Mouse (Mus musculus) neural tube, embryonic 14.5 days (tissue): ENCODE measurements around the gene Ercc4. TPM values are rescaled to one million over a fixed set of nuclear protein-coding genes. Genes with fewer than 3 reads are reported as not detected.
A peak's percentile ranks its signal among the peaks of the same experiment; 100 is the strongest.

Experiments
- ATAC-seq: fragments of 200-750 bp; cut with Nextera tagmentation; 2 replicates; pipeline ENCODE4 v1.8.0; 2017; ENCODE audit warnings: low read depth, mild to moderate bottlenecking, moderate TSS enrichment, moderate library complexity
- H3K27ac ChIP-seq: fragments of 300-500 bp; sonication (generic); 2 replicates; pipeline ENCODE4 v1.5.1; 2014; ENCODE audit warnings: low read depth, mild to moderate bottlenecking, control low read depth, low read length, moderate library complexity, mixed read lengths
- H3K27me3 ChIP-seq: fragments of 300-500 bp; sonication (generic); 2 replicates; pipeline ENCODE4 v1.6.1; 2014; ENCODE audit warnings: low read length; ENCODE audit not compliant: control insufficient read depth, insufficient read depth
- H3K36me3 ChIP-seq: fragments of 300-500 bp; sonication (generic); 2 replicates; pipeline ENCODE4 v1.6.1; 2014; ENCODE audit warnings: low read length, mixed read lengths; ENCODE audit not compliant: control insufficient read depth, insufficient read depth
- H3K4me1 ChIP-seq: fragments of 300-500 bp; sonication (generic); 2 replicates; pipeline ENCODE4 v1.6.1; 2014; ENCODE audit warnings: low read length; ENCODE audit not compliant: control insufficient read depth, insufficient read depth
- H3K4me2 ChIP-seq: fragments of 300-500 bp; sonication (generic); 2 replicates; pipeline ENCODE4 v1.6.1; 2014; ENCODE audit warnings: mild to moderate bottlenecking, low read depth, low read length, control low read depth
- H3K4me3 ChIP-seq: fragments of 300-500 bp; sonication (generic); 2 replicates; pipeline ENCODE4 v1.5.1; 2014; ENCODE audit warnings: low read depth, low read length, control low read depth, mixed read lengths
- H3K9ac ChIP-seq: fragments of 300-500 bp; sonication (generic); replicated peaks from 2 replicates; pipeline ENCODE4 v1.6.1; 2014; ENCODE audit warnings: low read depth, mild to moderate bottlenecking, control low read depth, low read length, mixed read lengths
- H3K9me3 ChIP-seq: fragments of 300-500 bp; sonication (generic); 2 replicates; pipeline ENCODE4 v1.6.1; 2016; ENCODE audit warnings: low read length; ENCODE audit not compliant: control insufficient read depth
- WGBS: fragments of 180-500 bp; shearing (Covaris S2); extraction: QIAGEN DNeasy Blood & Tissue Kit; methylation state at CpG from one replicate; pipeline ENCODE4 v1.1.7; 2014; 5-methylcytosine and 5-hydroxymethylcytosine counted together
- polyA plus RNA-seq: library from polyadenylated mRNA; unstranded; fragments of >200 nt; fragmentation: Nextera tagmentation; extraction: Ambion mirVana; gene quantifications from 2 replicates; pipeline ENCODE4 v1.2.1, GENCODE M21; 2014

Ercc4 gene
- polyA plus RNA-seq, 1 experiment from 2014 or later: 18.6 TPM

- 0 out of 2 replicates have a peak, but pooled peaks cover 4% of the 10 kb centered on the region for H3K4me1 ChIP-seq
- no peak for ATAC-seq
- no peak overlapping the region for H3K4me3 ChIP-seq
- H3K27me3 ChIP-seq: no peaks in the 10 kb centered on the region
- no peak overlapping the region for H3K4me2 ChIP-seq
- WGBS: 55% methylated on average over 3 of the region's 3 CpGs
- no peak overlapping the region for H3K27ac ChIP-seq
- no peaks in the 10 kb centered on the region for H3K36me3 ChIP-seq
- H3K9me3 ChIP-seq: no peaks in the 10 kb centered on the region
- no peak overlapping the region for H3K9ac ChIP-seq
Observed at GRCm38 (mm10) chr16:13158153-13158670, 48.7 kb downstream of the Ercc4 start.

DNA sequence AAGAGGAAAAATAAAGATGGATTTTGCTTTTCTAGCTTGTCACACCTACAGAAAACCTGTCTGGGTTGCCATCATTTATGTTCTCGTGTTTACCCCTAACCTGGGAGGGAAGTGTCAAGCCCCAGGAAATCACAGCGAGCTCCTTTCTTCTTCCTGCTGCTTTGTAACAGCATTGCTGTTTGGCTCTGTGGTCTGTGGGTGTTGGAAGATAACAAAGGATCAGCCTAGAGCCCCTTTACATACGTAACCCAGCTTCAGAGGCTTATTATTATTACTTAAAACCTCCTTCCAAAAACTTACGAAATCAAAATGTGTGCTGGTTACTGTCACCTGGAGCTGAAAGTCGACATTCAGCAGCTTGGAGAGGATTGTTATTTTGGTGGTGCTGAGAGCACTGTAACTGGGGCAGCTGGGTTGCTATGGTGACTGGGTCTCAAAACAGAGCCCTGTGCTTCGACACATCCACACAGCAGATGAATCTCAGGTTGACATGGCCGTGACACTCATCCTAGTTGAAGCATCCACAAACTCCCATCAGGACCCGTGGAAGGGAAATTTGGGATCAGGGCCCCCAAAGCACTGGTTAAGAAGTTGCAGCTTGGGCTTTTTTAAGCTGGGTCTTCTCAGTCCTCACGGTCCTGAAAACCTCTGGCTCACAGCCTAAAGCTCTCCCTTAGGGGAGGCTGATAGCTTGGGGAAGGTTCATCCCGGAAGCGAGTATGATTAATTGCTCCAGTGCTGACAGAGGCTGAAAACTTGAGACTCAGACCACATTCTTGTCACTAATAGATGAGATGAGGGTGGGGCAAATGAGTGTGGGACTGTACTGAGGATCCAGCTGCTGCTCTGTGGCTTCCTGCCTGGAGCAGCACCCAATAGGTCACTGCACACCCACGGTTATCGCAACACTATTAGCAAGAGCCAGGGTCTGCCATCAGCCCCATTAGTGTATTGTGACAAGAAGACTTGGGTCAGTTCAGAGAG lies 49.7 kb downstream of the Ercc4 start:
- no peaks in the 10 kb centered on the region for H3K36me3 ChIP-seq
- ATAC-seq: peak; percentile 73
- no peak overlapping the region for H3K9ac ChIP-seq
- no peaks in the 10 kb centered on the region for H3K9me3 ChIP-seq
- 0 out of 2 replicates have a peak, but pooled peaks cover 4% of the 10 kb centered on the region for H3K4me1 ChIP-seq
- no peak overlapping the region for H3K27ac ChIP-seq
- H3K4me2 ChIP-seq: no peak overlapping the region
- no peaks in the 10 kb centered on the region for H3K27me3 ChIP-seq
- no peak overlapping the region for H3K4me3 ChIP-seq
- WGBS: 46% methylated on average over 13 of the region's 13 CpGs

GRCm38 (mm10) chr16:13159927-13160644 lies 50.6 kb downstream of the Ercc4 start:
- H3K27me3 ChIP-seq: no peaks in the 10 kb centered on the region
- no peak overlapping the region for H3K9ac ChIP-seq
- peak overlapping the region; percentile 24 for H3K4me3 ChIP-seq
- H3K27ac ChIP-seq: no peak overlapping the region
- 8% methylated on average over 29 of the region's 29 CpGs for WGBS
- 0 out of 2 replicates have a peak, but pooled peaks cover 4% of the 10 kb centered on the region for H3K4me1 ChIP-seq
- no peaks in the 10 kb centered on the region for H3K36me3 ChIP-seq
- H3K4me2 ChIP-seq: peak overlapping the region; percentile 48
- peak; percentile 99 for ATAC-seq
- H3K9me3 ChIP-seq: no peaks in the 10 kb centered on the region

GRCm38 (mm10) chr16:13161516-13161915 lies 52.0 kb downstream of the Ercc4 start:
- Histone ChIP-seq H3K9me3 (no peaks in the 10 kb centered on the region), H3K36me3 (no peaks in the 10 kb centered on the region), H3K4me2 (no peak overlapping the region), H3K27me3 (no peaks in the 10 kb centered on the region), H3K4me3 (no peak overlapping the region), H3K4me1 (0 out of 2 replicates have a peak, but pooled peaks cover 4% of the 10 kb centered on the region), H3K9ac (no peak overlapping the region), H3K27ac (no peak overlapping the region)
- no peak for ATAC-seq
- WGBS: 74% methylated on average over 5 of the region's 5 CpGs

- no peak overlapping the region for H3K4me3 ChIP-seq
- 73% methylated on average over 3 of the region's 3 CpGs for WGBS
Observed at GRCm38 (mm10) chr16:13167731-13168130, 58.2 kb downstream of the Ercc4 start.

DNA sequence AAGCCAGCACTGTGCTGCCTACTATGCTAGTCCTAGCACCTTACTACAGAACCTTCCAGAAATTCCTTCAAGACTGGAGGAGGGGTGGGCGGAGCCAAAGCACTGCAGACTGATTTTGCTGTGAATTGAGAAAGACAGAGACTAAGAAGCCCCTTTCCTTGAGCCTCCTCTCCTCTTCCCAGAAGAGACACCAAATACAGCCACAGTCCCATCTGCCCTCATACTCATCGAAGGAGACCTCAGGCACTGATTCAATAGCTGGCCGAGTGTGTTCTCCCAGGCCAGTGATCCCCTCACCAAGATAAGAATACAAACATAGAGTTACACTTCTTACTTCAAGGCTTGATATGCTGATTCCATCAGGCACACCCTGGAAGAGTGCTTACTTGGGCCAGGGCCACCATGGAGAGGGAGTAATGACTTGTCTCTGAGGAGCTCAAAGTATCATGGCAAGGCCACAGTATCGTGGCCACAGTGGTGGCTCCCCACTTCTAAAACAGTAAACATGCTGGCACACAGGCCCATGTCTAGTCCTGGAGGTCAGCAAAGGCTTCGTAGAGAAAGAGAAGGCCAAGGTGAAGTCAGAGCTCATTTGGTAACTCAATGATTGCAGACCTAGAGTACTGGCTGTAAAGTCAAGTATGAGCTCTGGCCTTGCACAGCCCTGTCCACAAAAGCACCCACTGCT lies 63.7 kb downstream of the Ercc4 start:
- WGBS: 93% methylated on average over 5 of the region's 5 CpGs
- Histone ChIP-seq H3K27me3 (no peaks in the 10 kb centered on the region), H3K36me3 (no peaks in the 10 kb centered on the region)

More at GRCm38 (mm10) chr16:13167731-13168130, 58.2 kb downstream of the Ercc4 start:
- Histone ChIP-seq H3K9me3 (no peaks in the 10 kb centered on the region; the same call in 1 of the 2 replicates), H3K36me3 (no peaks in the 10 kb centered on the region), H3K4me2 (no peak overlapping the region), H3K27me3 (no peaks in the 10 kb centered on the region), H3K4me1 (no peaks in the 10 kb centered on the region), H3K9ac (no peak overlapping the region), H3K27ac (no peak overlapping the region)
- no peak for ATAC-seq

GRCm38 (mm10) chr16:13182526-13182925 lies 73.0 kb downstream of the Ercc4 start:
- ATAC-seq: no peak
- Histone ChIP-seq H3K27ac (no peak overlapping the region), H3K9me3 (no peaks in the 10 kb centered on the region), H3K4me3 (no peak overlapping the region), H3K4me2 (no peak overlapping the region), H3K9ac (no peak overlapping the region), H3K36me3 (no peaks in the 10 kb centered on the region), H3K4me1 (no peaks in the 10 kb centered on the region), H3K27me3 (no peaks in the 10 kb centered on the region)
- 93% methylated on average over 5 of the region's 5 CpGs for WGBS

More for the DNA sequence above, 63.7 kb downstream of the Ercc4 start:
- ATAC-seq: no peak
- Histone ChIP-seq H3K27ac (no peak overlapping the region), H3K4me3 (no peak overlapping the region), H3K4me2 (no peak overlapping the region), H3K9ac (no peak overlapping the region), H3K4me1 (no peaks in the 10 kb centered on the region), H3K9me3 (no peaks in the 10 kb centered on the region)

- H3K27ac ChIP-seq: no peak overlapping the region
- H3K9me3 ChIP-seq: no peaks in the 10 kb centered on the region
- WGBS: 86% methylated on average over 4 of the region's 4 CpGs
- no peak overlapping the region for H3K9ac ChIP-seq
- no peaks in the 10 kb centered on the region for H3K27me3 ChIP-seq
- H3K36me3 ChIP-seq: no peaks in the 10 kb centered on the region
- ATAC-seq: no peak
- no peaks in the 10 kb centered on the region for H3K4me1 ChIP-seq
- H3K4me2 ChIP-seq: no peak overlapping the region
- H3K4me3 ChIP-seq: no peak overlapping the region
Observed at GRCm38 (mm10) chr16:13183182-13183742, 73.8 kb downstream of the Ercc4 start.
